Mouse (Mus musculus) neural tube, embryonic 13.5 days (tissue): ENCODE results near the gene Igsf9. TPM values are rescaled to one million over a fixed set of nuclear protein-coding genes. Genes with fewer than 3 reads are reported as not detected.
A peak's percentile ranks its signal among the peaks of the same experiment; 100 is the strongest.

ENCODE experiments used
- ATAC-seq: fragments of 200-750 bp; cut with Nextera tagmentation; 2 replicates; pipeline ENCODE4 v1.8.0; 2017; ENCODE audit warnings: low read depth, mild to moderate bottlenecking, moderate TSS enrichment, moderate library complexity
- H3K27ac ChIP-seq: fragments of 300-500 bp; sonication (generic); replicated peaks from 2 replicates; pipeline ENCODE4 v1.5.1; 2015; ENCODE audit warnings: moderate library complexity, mild to moderate bottlenecking, inconsistent platforms
- H3K27me3 ChIP-seq: fragments of 300-500 bp; sonication (generic); 2 replicates; pipeline ENCODE4 v1.6.1; 2015; ENCODE audit warnings: mild to moderate bottlenecking, inconsistent platforms
- H3K36me3 ChIP-seq: fragments of 300-500 bp; sonication (generic); 2 replicates; pipeline ENCODE4 v1.6.1; 2015; ENCODE audit warnings: mild to moderate bottlenecking, inconsistent platforms
- H3K4me1 ChIP-seq: fragments of 300-500 bp; sonication (generic); replicated peaks from 2 replicates; pipeline ENCODE4 v1.6.1; 2015; ENCODE audit warnings: inconsistent platforms
- H3K4me2 ChIP-seq: fragments of 300-500 bp; sonication (generic); 2 replicates; pipeline ENCODE4 v1.6.1; 2015; ENCODE audit warnings: inconsistent platforms, mild to moderate bottlenecking, moderate library complexity
- H3K4me3 ChIP-seq: fragments of 300-500 bp; sonication (generic); 2 replicates; pipeline ENCODE4 v1.5.1; 2015; ENCODE audit warnings: mild to moderate bottlenecking, inconsistent platforms
- H3K9ac ChIP-seq: fragments of 300-500 bp; sonication (generic); 2 replicates; pipeline ENCODE4 v1.6.1; 2015; ENCODE audit warnings: moderate library complexity, mild to moderate bottlenecking, inconsistent platforms
- H3K9me3 ChIP-seq: fragments of 300-500 bp; sonication (generic); 2 replicates; pipeline ENCODE4 v1.6.1; 2016; ENCODE audit warnings: inconsistent platforms
- WGBS: fragments of 180-500 bp; shearing (Covaris S2); methylation state at CpG from one replicate; pipeline ENCODE4 v1.1.7; 2015; 5-methylcytosine and 5-hydroxymethylcytosine counted together
- polyA plus RNA-seq: library from polyadenylated mRNA; unstranded; fragments of >200 nt; fragmentation: Nextera tagmentation; extraction: Ambion mirVana; gene quantifications from 2 replicates; pipeline ENCODE4 v1.2.1, GENCODE M21; 2015

The Igsf9 gene
- 62.6 and 65.9 TPM in 2 replicates for polyA plus RNA-seq

DNA sequence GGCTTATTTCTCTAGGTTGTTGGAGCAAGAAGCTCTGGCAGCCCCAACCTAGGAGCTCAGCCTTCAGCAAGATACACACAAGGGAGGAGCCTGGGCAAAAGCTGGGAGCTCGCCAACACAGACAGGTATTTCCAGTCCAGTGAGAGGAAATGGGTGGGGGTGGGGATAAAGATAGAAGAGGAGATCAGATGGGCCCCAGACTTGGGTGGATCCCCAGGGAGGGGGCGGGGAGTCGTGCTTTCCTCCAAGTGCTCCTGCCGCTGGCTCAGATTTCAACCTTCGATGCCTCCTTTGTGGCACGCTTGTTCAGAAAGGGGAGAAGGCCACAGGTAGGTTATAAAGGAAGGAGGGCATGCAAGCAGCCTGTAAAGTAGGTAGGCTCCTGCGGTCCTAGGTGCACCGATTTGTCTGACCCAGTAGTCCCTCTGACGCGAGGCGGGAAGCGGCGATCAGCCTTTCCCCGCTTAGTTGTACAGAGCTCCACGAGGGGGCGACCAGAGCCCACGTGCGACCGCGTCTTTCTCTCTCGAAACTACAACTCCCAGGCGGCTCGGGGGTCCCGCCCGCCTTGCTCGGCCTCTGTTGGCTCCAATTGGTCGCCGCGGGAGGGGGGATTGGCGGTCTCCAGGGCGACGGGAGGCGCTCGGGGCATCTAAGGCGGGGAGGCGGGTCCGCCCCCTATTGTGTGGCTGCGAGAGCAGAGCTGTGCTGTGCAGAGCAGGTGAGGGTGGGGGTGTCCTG, at the start of gene Igsf9:
Gene Igsf9, plus strand, starts transcription at position 249 of the 741 bp plus-strand sequence.
- no peaks in the 10 kb centered on the region for H3K36me3 ChIP-seq
- H3K27ac ChIP-seq = peak within 1 kb of the TSS; percentile 74
- H3K4me3 ChIP-seq = peak within 1 kb of the TSS; percentile 57
- peaks cover 4% of the 10 kb centered on the region; the same call in 1 of the 2 replicates for H3K27me3 ChIP-seq
- H3K4me1 ChIP-seq = peaks cover 50% of the 10 kb centered on the region
- WGBS = under 1% methylated on average over 38 of the region's 38 CpGs
- no peaks in the 10 kb centered on the region for H3K9me3 ChIP-seq
- H3K9ac ChIP-seq = peak within 1 kb of the TSS; percentile 78
- H3K4me2 ChIP-seq = peak within 1 kb of the TSS; percentile 80
- ATAC-seq = peak; percentile 96

DNA sequence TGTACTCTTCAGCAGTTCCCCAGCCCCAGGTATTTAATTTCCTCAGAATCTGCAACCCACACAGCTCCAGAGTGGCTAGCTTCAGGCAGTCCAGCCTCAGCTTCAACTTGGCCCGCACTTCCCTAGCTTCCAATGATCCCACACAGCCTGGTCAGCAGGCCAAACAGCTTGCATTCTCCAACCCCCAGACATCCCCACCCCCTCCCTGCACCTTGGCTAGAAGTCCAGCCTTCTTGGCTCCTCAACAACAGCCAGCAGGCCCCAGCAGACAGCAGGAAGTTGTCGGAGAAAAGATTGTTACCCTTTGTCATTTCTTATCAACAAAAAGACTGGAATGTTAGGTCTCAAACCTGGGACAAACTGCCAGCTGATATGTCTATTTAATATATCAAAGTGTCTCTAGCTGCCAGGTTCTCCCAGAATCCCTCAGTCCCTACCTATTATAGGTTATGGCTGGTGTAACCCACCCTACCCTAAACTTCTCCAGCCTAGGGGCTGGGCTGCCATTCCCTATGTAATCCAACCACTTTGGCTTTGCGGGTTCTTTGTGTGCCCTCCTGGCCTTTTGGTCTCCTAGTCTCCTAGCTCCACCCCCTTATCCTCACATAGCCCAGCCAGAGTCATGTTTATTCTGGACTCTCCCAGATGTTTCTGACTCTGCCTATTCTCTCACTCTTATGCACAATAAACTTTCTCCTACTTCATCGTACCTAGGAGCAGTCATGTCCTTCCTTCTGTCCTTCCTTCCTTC, 49.6 kb upstream of the Igsf9 start:
- Histone ChIP-seq H3K36me3 (no peaks in the 10 kb centered on the region), H3K4me3 (no peak overlapping the region), H3K27ac (no peak overlapping the region), H3K4me1 (no peaks in the 10 kb centered on the region), H3K9me3 (no peaks in the 10 kb centered on the region), H3K4me2 (no peak overlapping the region), H3K9ac (no peak overlapping the region), H3K27me3 (no peaks in the 10 kb centered on the region)
- 60% methylated on average over 4 of the region's 4 CpGs for WGBS
- ATAC-seq = no peak

DNA sequence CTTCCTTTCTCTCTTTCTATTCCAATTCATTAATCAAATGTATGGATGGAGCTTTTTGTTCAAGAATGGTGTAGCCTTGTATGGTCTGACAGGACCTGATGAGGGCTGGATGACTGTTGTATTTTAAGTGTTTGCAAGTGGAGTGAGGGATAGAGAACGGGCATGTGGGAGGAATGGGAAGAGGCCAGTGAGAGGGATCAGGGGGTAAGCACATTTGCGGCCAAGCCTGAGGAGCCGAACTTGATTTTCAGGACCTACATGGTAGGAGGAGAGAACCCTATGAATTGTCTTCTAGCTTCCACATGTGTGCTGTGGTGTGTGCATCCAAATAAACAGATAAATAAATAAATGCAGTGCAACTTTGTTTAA, 49.0 kb upstream of the Igsf9 start:
- ATAC-seq = no peak
- Histone ChIP-seq H3K4me3 (no peak overlapping the region), H3K27ac (no peak overlapping the region), H3K9me3 (no peaks in the 10 kb centered on the region), H3K36me3 (no peaks in the 10 kb centered on the region), H3K4me2 (no peak overlapping the region), H3K9ac (no peak overlapping the region), H3K27me3 (no peaks in the 10 kb centered on the region), H3K4me1 (no peaks in the 10 kb centered on the region)
- WGBS = 88% methylated on average over 3 of the region's 3 CpGs

DNA sequence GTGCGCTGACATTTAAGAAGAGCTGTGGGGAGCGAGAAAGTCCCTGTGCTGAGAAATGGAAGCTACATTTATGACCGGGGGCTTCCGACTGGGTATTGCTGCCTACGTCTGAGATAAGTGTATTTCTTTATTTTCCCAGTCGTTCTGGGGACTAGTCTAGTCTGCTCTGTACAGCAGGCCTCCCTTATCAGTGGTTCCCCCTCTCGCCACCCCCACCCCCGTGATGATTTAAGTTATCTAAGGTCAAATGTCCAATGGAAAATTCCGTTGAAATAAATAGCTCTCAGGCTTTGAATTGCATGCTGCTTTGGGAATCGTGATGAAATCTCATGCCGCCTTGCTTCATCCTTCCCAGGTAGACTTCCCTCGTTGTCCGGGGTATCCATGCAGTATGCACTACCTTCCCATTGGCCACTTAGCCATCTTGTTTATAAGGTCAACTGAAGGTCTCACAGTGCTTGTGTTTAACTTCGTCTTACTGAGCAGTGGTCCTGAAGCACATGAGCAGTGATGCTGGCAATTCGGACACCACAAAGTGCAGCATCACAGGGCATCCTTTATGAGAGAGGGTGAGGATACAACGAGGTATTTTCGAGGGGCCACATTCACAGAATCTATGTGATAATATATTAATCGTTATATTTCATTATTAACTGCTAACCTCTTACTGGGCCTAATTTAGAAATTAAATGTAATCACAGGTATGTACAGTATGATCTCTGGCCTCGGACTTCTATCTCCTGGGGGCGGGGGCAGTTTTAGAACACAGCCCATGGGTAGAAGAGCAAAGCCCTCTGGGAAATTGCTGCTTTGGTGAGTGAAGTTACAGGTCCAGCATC, 48.4 kb upstream of the Igsf9 start:
- H3K4me2 ChIP-seq = no peak overlapping the region
- WGBS = 84% methylated on average over 20 of the region's 20 CpGs
- ATAC-seq = no peak
- no peaks in the 10 kb centered on the region for H3K27me3 ChIP-seq
- H3K9me3 ChIP-seq = no peaks in the 10 kb centered on the region
- no peaks in the 10 kb centered on the region for H3K36me3 ChIP-seq
- no peaks in the 10 kb centered on the region for H3K4me1 ChIP-seq
- H3K27ac ChIP-seq = no peak overlapping the region
- H3K4me3 ChIP-seq = no peak overlapping the region
- no peak overlapping the region for H3K9ac ChIP-seq

DNA sequence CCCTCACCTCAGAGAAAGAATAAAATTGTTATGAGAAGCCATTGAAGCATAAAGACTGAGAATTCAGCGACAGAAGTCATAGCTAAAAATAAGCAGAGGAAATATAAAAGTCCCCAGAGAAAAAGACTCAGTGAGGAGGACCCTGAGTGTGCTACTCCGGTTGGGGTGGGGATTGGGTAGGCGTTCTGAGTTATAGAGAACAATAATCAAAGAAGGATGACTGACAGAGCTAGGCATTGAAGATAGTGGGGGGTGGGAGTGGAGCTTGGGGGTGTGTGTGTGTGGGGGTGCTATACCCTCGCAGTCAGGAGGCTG, 47.8 kb upstream of the Igsf9 start:
- ATAC-seq = no peak
- Histone ChIP-seq H3K27ac (no peak overlapping the region), H3K4me3 (no peak overlapping the region), H3K27me3 (no peaks in the 10 kb centered on the region), H3K4me2 (no peak overlapping the region), H3K9me3 (no peaks in the 10 kb centered on the region), H3K4me1 (no peaks in the 10 kb centered on the region), H3K9ac (no peak overlapping the region), H3K36me3 (no peaks in the 10 kb centered on the region)
- 82% methylated on average over 4 of the region's 4 CpGs for WGBS

DNA sequence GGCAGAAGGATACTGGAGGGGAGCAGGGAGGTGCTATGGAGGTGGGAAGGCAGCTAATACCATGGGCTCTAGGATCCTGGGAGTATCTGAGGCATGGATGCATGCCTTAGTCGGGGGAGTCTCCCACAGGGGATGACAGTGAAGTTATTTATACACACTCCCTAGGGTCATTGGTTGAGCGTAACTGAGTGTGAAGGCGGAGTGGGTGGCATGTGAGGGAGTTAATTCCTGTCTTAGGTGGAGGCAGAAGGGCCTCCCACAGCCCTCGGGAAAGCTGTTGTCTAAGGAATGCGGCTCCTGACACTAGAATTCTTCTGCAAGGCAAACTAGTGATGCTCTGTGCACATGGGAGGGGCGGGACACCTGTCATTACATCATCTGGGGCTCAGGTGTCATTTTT, 44.8 kb upstream of the Igsf9 start:
- no peaks in the 10 kb centered on the region for H3K36me3 ChIP-seq
- H3K4me1 ChIP-seq = no peaks in the 10 kb centered on the region
- 51% methylated on average over 6 of the region's 6 CpGs for WGBS
- H3K27me3 ChIP-seq = no peaks in the 10 kb centered on the region
- no peaks in the 10 kb centered on the region for H3K9me3 ChIP-seq
- no peak overlapping the region for H3K4me3 ChIP-seq
- ATAC-seq = no peak
- H3K9ac ChIP-seq = no peak overlapping the region
- no peak overlapping the region for H3K27ac ChIP-seq
- no peak overlapping the region for H3K4me2 ChIP-seq

DNA sequence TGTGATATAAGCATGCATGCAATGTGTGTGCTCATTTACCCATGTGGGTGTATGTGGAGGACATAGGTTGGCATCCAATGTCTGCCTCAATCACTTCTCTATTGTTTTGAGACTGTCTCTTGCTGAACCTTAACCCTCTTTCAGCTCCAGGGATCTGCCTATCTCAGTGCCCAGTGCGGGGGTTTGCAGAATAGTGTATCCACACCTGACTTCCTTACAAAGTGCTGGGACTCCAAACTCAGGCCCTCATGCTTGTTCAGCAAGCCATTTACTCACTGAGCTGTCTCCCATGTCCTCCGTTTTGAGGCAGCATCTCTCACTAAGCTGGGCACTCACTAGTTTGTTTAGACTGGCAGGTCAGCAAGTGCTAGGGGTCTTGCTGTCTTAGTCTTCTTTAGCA, 43.0 kb upstream of the Igsf9 start:
- Histone ChIP-seq H3K4me1 (no peaks in the 10 kb centered on the region), H3K27ac (no peak overlapping the region), H3K4me3 (no peak overlapping the region), H3K4me2 (no peak overlapping the region), H3K9me3 (no peaks in the 10 kb centered on the region), H3K27me3 (no peaks in the 10 kb centered on the region), H3K36me3 (no peaks in the 10 kb centered on the region), H3K9ac (no peak overlapping the region)
- no peak for ATAC-seq
- 79% methylated on average over 2 of the region's 2 CpGs for WGBS

DNA sequence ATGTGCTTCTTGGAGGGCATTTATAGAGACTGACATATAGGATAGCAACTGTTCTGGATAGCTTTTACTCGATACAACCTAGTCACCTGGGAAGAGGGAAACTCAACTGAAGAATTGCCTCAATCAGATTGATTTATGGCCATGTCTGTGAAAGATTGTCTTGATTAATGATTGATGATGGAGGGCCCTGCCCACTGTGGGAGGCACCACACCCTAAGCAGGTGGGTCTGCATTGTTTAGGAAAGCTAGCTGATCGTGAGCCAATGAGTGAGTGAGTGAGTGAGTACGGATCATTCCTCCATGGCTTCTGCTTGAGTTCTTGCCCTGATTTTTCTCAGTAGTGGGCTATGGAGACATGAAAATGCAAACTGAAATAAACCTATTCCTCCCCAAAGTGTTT, 41.1 kb upstream of the Igsf9 start:
- no peak for ATAC-seq
- WGBS = 90% methylated on average over 3 of the region's 3 CpGs
- Histone ChIP-seq H3K27me3 (no peaks in the 10 kb centered on the region), H3K36me3 (no peaks in the 10 kb centered on the region), H3K9ac (no peak overlapping the region), H3K27ac (no peak overlapping the region), H3K9me3 (no peaks in the 10 kb centered on the region), H3K4me2 (no peak overlapping the region), H3K4me3 (no peak overlapping the region), H3K4me1 (no peaks in the 10 kb centered on the region)

DNA sequence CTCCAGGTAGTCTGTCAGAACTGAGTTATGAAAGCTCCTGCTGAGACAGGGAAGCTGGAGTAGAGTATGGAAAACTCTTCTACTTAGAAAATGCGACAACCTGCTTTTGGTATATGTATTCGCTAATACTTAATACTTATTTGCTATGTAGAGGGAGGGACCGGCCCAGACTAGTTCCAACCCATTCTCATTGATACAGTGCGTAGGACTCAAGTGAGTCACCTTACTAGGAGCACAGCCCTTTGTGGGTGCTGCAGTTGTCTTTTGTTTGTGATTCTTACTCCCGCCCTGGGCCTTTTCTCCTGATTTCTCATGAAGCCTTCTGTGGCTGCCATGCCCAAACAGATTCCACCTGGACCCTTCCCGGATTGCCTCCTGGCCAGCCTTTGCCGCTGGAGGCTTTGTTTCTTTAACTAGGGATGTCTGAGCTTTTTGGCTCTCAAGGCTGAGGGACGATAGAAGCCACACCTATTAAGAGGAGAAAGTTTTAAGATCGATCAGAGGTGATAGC, 39.6 kb upstream of the Igsf9 start:
- no peak for ATAC-seq
- Histone ChIP-seq H3K9ac (no peak overlapping the region), H3K4me1 (no peaks in the 10 kb centered on the region), H3K27ac (no peak overlapping the region), H3K36me3 (no peaks in the 10 kb centered on the region), H3K27me3 (no peaks in the 10 kb centered on the region), H3K4me2 (no peak overlapping the region), H3K9me3 (no peaks in the 10 kb centered on the region), H3K4me3 (no peak overlapping the region)
- WGBS = 90% methylated on average over 9 of the region's 9 CpGs

DNA sequence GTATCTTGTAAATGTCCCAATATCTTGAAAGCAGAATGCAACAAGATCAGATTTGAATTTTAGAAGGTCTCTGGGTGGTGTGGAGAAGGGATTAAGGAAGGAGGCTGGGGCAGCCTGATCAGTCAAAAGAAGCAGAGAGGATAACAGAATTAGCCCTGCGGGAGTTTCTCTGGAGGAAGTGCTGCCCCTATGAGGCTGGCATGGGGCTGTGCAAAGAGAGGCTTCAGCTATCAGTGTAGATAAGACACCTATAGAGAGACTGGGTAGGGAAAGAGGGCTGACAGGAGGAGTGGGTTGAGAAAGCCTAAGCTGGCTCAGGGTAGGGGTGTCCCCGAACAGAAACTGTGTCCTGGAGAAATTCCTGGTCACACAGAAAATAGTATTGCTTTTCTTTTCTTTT, 31.4 kb upstream of the Igsf9 start:
- no peak for ATAC-seq
- no peaks in the 10 kb centered on the region for H3K9me3 ChIP-seq
- H3K27ac ChIP-seq = no peak overlapping the region
- H3K4me2 ChIP-seq = no peak overlapping the region
- no peaks in the 10 kb centered on the region for H3K36me3 ChIP-seq
- peaks cover 10% of the 10 kb centered on the region; the same call in 1 of the 2 replicates for H3K4me1 ChIP-seq
- H3K9ac ChIP-seq = no peak overlapping the region
- H3K4me3 ChIP-seq = no peak overlapping the region
- WGBS = 50% methylated on average over 2 of the region's 2 CpGs
- no peaks in the 10 kb centered on the region for H3K27me3 ChIP-seq

DNA sequence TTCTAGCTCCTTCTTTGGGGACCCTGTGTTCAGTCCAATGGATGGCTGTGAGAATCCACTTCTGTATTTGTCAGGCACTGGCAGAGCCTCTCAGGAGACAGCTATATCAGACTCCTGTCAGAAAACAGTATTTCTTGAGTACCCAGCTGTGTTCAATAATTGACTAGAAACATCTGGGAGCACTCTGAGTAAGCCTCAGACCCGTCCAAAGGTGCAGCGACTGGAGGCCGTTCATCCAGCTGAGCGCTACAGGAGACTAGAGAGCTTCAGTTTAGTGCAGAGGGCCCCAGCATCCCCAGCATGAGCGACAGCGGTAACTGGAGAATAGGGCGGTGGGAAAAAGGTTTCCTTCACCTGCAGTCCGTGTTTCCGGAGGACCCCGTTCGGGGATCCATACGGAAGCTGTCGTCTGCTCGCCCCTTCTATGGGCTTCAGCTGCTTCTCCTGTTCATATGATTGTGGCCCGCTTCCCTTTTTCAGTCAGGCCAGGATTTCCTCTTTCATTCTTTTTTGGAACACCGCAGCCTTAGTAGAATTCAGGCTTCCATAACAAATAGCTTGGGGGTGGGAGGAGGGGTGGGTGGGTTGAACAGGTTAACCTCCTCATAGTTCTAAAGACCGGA, 30.6 kb upstream of the Igsf9 start:
- ATAC-seq = 0 out of 2 replicates have a peak, but pooled peaks have one; percentile 23
- Histone ChIP-seq H3K9me3 (no peaks in the 10 kb centered on the region), H3K4me1 (peaks cover 10% of the 10 kb centered on the region; the same call in 1 of the 2 replicates), H3K4me2 (0 out of 2 replicates have a peak overlapping the region, but pooled peaks have one; percentile 9), H3K27me3 (no peaks in the 10 kb centered on the region), H3K9ac (no peak overlapping the region), H3K27ac (no peak overlapping the region), H3K4me3 (no peak overlapping the region), H3K36me3 (no peaks in the 10 kb centered on the region)
- 41% methylated on average over 17 of the region's 17 CpGs for WGBS
